Mouse (Mus musculus): ENCODE results near the gene Thap12.

Gene Thap12

DNA sequence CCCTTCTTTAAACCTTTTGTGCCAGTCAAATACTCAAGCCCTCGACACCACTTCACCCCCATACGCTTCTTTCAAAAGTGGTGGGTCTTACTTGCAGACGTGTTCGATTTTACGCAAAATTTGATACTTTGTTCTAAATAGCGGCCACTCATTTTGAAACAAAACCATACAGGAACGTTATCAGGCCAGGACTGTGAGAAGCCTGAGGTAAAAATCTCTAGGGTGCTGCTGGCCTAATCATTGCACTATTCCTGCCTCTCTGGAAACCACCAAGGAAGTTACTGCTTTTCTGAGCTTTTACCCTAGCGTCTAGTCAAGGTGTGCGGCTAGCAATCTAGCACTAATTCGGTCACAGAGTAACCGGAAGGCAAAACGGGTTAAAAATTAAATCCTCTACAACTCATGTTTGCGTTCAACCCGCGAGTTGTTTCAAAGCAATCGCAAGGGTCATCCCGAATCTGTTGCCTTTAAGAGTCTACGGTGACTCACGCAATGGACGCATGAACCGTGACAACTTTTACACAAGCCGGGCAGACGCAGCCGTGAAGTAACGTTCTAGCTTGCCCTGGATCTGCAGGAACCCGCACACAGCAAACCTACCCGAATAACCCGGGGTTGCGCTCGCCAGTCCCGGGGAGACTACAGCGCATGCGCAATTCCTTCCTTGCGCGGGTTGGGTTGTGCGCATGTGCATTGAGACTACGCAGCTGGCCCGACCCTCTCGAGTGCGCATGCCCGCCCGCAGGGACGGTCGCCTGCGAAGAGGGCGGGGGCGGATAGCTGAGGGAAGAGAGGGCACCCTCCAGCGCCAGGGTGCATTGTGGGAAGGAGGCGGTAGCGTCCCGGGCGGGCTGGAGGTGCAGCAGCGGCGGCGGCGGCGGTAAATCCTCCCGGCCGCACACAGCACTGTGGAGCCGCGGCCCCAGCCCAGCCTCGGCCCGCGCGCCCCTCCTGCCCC, at the start of gene Thap12:
Thap12 (plus strand) TSS at position 821 of the 958 bp plus-strand sequence.
- DNase-seq (ENCODE audit: low spot score in 2 of 2) = peak; percentile 98 to 99

DNA sequence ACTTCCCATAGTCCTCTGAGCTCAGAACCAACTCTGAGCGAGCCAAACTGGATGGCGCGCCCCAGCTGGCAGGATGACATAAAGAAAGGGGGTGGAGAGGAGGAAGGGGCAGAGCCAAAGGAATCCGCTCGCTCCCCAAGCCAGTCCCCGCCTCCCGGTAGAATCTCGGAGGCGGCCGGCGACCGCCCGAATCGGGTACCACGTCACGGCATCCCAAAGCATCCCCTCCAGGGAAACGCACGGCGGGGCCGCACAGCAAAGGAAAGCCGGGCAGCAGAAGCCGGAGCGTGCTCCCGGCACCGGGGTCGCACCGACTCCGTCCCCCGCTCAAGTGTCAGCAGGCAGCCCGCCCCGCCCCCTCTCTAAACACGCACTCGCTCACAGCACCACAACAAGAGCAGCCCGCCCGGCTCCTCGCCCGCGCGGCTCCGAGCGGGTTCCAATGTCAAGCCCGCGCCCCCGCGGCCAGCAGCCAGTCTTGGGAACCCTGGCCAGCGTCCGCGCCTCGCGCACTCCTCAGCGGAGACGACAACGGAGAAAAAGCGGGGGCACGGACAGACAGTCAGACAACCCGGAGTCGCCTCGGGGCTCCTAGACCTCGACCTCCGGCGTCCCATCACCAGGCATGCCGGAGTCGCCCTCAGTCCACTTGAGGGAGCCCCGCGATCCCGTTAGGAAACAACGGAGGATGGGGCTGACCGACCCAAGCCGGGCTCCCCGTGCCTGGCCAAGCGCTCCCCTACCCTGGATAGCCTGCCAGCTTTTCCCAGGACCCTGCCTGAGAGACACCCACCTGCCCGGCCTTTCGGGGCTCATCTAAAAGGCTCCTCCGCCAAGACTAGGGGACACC, 47.0 kb upstream of the Thap12 start:
- DNase-seq (ENCODE audit: low spot score in 2 of 2) = peak; percentile 53 to 79

DNA sequence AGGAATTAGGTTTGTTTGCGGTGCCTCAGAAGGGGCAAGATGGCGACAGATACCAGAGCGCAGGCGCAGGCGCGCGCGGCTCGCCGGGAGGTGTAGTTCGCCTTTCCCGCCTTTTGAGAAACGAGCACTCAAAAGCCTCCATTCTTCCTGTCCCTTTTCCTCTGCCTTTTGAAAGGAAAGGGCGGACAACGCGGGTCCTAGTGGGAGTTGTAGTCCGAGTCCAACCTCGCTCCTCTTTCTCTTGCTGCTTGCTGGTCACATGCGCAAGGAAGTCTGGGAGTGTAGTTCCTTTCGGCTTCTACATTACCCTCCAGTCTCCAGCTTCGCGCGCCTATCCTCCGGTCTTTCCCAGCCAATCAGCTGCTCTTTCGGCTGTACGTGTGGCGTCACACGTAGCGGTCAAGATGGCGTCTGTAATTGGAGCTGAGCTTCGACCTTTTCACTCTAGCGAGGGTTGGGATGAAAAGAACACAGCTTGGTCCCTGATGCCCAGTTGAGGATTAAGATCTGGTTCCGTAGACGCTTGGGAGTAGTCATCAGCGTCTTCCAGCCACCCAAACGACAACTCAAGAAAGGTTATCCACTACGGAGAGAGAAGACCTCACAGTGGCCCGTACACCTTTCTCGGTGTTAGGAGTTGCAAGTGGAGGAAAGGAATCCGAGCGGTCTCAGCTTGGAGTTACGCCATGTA, 46.2 kb upstream of the Thap12 start, which contains the start of gene Emsy:
Emsy (minus strand) TSS at position 253 of the 691 bp plus-strand sequence.
- DNase-seq (ENCODE audit: low spot score in 2 of 2) = peak; percentile 98 to 99

DNA sequence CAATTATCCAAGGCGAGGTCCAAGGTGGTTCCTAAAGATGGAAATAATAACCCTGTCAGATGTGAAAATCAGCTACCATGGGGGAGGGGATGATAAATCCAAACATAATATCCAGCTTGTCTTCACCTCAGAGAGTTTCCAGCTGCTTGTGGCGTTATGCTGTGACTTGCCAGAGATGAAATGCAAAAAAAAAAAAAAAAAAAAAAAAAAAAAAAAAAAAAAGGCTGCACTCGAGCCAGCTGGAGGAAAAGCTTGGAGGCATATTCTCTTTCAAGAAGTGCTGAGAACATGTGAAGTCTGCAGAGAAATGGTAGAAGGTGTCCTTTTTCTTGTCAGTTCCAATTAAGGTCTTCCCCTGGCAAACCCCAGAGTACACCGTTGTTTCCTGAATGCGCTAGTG, 37.7 kb upstream of the Thap12 start:
- no peak for DNase-seq (ENCODE audit: low spot score in 2 of 2)

DNA sequence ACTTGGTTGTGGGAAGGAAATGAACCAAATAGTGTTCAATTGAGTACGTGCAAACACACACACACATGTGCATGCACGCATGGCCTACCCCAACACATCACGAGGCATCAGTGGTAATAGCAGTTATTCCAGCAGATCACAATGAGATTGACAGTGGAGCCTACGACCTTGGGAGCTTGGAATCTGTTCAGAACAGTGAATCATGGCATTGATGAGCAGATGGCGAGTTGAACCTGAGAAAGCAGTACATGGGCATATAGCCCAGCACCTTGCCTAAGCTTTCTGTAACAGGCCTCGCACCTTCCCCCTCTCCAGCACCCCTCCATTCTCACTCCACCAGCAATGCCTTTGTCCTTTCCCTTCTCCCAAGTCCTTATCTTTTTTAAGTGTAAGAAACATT, 37.2 kb upstream of the Thap12 start:
- no peak for DNase-seq (ENCODE audit: low spot score in 2 of 2)

DNA sequence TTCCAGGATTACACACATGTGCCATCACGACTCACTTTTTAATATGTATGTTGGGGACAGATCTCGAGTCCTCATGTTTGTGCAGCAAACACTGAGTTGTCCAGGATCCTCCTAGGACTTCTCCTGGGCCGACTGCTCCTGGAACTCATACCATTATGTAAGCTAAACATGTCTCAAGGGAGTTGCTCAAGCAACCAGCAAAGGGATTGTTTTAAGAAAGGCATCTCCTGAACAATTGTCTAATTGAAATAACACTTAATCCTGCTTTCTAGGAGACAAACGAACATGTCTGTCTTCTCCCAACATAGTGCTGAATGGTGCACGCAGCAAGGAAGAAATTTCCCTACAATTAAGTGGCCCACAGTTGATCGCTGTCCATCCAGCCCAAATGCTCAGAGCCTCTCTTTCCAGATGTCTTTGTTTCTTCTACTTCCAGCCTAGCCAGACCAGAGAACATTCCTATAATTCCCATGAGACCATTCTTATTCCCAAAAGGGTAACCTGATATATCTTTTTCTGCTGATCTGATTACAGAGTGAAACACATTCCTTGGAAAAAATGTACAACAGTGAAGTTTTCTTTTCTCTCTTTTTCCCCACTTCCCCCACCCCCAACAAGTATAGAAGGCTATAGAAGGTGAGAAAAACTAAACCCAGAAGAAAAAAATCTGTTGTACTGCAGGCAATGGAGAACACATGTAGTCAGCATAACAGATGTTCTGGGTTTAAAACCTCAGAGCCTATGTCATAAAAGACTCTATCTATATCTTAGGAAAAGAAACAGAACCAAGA, 34.8 kb upstream of the Thap12 start:
- DNase-seq (ENCODE audit: low spot score in 2 of 2) = no peak

DNA sequence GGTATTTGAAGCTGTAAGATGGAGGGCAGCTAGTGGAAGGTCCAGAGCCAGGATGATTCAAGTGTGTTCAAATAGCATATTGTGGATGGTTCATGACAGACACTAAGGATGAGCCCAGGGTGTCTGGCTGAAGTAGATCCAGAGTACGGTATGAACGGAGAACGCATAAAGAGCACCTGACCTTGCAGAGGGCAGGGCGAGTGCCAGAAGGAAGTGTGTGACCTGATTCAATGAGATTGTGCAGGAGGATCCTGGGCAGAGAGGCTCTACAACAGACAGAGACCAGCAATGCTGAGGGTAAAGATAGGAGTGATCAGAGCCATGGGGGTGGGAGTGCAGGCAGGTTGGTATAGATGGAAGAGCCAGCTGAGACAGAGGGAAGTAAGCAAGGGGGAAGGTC, 32.1 kb upstream of the Thap12 start:
- no peak for DNase-seq (ENCODE audit: low spot score in 2 of 2)

DNA sequence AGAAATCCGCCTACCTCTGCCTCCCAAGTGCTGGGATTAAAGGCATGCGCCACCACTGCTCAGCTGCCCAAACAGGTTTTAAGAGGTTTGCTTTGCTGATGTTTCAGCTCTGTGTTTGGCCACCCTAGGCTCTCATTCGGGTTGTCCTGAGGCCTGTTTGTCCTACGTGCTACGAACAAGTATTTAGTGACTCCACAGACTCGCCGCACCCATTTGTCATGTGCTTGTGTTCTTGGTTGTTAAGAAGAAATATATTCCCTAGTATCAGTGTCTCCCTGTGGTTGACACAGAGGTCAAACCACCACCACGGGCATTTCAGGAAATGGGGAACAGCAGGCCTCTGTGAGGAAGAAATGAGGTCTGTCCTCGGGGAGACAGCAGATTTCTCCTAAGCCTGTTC, 31.5 kb upstream of the Thap12 start:
- no peak for DNase-seq (ENCODE audit: low spot score in 2 of 2)

DNA sequence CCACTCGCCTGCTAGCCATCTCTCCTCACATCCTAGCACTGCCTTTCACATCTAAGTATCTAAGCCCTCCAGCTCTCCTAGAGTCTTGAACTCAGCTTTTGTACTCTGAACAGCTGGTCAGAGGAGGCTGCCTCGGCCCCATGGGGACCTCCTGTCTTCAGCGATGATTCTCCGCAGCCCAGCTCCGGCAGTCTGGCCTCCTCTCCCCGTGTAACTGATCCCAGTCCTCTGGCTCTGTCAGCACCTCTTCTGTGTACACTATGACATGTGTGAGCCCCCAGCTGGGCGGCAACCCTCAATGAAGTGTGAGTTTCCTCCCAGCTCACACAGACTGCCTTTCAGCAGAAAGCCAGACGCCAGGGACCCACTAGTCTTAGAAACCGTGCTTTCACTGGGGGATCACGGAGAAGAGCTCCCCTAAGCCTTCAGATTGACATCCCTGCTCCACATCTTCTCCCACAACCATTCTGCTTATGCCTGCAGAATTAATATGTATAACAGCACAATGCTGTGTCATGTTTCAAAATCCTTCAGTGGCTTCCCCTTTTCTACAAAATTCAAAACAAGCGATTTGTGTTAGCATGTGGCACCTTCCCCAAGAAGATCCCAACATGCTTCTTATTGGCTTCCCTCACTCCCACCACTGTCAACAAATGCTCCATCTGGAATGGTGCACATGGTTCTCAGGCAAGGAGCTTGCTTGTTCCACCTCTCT, 30.5 kb upstream of the Thap12 start:
- DNase-seq (ENCODE audit: low spot score in 2 of 2) = no peak

DNA sequence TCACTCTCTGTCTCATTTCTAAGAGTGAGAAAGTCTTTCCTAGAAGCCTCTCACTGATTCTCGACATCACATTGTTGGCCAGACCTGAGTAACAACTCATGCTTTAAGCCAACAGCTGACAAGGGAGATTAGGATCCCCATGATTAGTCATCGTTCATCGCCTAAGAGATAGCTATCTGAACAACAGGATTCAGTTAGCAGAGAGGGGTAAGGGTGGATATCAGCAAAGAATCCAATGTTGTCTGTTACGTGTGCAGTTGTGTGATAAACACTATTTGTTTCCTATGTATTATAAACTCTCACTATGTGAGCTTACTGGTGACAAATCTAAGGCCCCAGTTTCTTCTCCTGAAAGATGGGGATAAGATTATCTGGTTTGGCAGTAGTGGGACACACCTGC, 28.6 kb upstream of the Thap12 start:
- DNase-seq (ENCODE audit: low spot score in 2 of 2) = no peak

DNA sequence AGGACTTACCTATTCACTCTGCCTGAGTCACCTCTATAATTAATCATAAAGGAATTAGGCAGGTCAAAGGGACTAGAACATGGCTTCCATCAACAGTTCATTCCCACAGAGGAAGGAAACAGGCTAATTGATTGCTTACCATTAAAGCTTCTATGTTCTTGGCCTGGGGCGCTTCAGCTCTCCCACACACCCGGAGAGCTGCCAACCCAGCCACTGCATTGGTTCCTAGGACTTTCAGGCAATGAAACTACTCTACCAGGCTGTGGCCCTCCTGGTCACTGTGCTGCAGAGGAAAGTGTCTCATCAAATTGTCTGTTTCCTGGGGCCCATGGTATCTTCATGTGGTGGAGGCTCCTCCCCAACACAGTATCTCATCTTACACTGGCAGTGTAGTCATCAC, 25.4 kb upstream of the Thap12 start:
- DNase-seq (ENCODE audit: low spot score in 2 of 2) = no peak

DNA sequence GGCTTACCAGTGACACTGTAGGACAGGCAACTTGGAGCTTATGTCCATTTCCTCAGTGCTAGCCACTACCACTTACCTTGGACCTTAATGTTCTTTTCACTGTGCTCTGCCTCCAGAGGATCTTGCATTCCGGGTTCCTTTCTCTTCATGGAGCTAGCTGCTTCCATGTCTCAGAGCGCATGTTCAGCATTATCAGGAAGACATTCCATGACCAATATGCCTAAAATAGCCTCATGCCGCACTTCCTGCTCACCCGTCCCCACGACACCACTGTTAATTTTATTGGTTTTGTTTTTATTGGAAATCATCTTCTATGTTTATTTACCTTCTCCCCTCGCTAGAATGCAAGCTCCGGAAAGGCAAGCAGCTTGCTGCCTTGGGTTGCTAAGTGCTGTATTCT, 24.5 kb upstream of the Thap12 start:
- DNase-seq (ENCODE audit: low spot score in 2 of 2) = no peak

DNA sequence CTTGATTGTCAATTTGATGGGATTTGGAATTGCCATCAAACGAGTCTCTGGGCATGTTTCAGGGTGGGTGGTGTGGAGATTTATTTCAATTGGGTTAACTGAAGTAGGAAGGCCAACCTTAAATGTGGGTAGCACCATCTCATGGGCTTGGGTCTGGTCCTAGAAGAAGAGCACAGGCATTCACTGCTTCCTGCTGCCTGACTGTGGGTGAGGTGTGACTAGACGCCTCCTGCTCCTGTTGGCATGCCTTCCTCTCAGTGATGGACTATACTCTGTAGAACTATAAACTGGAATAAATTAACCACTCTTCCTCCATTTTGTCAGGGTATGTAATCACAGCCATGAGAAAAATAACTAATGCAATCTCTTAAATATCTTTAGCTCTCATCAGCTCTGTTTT, 22.2 kb upstream of the Thap12 start:
- no peak for DNase-seq (ENCODE audit: low spot score in 2 of 2)

DNA sequence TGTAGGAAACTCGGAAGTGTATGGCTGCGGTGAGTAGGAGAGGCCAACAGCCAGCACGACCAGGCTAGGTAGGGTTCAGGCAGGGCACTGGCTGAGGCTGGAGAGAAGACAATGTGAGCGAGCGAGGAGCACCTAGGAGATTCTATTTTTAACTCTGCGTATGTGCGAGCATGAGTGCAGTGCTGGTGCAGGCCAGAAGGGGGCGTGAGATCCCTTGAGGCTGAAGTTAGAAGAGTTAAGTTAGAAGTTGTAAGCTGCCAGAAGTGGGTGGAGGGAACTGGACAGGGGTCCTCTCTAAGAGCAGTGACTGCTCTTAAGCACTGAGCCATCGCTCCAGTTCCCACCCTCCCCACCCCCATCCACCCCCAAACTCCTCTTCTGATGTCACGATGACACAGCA, 20.1 kb upstream of the Thap12 start:
- DNase-seq (ENCODE audit: low spot score in 2 of 2) = no peak

DNA sequence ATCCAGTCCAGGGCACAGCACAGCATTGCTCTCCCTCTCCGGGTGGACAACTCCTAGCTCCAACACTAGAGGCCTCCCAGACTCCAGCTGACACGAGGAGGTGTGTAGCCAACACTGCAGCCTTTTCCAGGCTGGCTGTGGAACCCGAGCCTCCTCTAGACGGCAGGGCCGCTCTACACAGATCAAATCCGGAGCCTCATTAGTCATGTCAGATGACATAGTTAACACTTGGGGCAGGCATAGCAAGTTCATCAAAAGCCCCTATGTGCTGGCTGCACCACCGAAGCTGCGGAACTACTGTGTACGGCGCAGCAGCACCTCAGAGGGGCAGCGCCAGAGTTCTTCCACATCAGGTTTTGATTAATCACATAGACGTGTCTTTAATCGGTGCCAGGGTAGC, 17.0 kb upstream of the Thap12 start:
- no peak for DNase-seq (ENCODE audit: low spot score in 2 of 2)

DNA sequence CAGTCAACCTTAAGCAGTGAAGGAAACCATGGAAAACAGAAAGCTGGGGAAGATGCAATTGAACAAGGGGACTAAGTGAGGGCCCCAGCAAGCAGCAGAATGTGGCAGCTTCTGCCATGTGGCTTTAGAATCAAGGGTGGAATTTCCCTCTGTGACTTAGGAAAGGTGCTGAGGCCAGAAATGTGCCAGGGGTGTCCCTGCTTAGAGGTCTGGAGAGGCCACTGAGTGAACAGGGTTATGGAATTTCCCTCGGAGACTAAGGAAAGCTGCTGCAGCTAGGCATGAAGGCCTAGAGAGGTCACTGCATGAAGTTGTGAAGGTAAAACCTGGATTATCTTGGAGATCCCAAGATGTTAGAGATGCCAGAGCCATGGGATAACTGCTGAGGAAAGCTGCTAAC, 12.8 kb upstream of the Thap12 start:
- DNase-seq (ENCODE audit: low spot score in 2 of 2) = no peak

DNA sequence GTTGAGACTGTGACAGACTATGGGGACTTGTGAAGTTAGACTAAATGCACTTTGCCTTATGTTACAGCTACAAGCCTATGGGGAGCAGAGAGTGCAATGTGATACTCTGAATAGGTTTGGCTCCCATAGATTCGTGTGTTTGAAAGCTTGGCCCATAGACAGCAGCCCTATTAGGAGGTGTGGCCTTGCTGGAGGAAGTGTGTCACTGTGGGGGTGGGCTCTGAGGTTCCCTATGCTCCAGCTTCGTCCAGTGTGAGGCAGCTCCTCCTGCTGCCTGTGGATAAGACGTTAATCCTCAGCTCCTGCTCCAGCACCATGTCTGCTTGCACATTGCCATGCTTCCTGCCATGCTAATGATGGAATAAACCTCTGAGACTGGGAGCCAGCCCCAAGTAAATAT, 12.1 kb upstream of the Thap12 start:
- no peak for DNase-seq (ENCODE audit: low spot score in 2 of 2)

DNA sequence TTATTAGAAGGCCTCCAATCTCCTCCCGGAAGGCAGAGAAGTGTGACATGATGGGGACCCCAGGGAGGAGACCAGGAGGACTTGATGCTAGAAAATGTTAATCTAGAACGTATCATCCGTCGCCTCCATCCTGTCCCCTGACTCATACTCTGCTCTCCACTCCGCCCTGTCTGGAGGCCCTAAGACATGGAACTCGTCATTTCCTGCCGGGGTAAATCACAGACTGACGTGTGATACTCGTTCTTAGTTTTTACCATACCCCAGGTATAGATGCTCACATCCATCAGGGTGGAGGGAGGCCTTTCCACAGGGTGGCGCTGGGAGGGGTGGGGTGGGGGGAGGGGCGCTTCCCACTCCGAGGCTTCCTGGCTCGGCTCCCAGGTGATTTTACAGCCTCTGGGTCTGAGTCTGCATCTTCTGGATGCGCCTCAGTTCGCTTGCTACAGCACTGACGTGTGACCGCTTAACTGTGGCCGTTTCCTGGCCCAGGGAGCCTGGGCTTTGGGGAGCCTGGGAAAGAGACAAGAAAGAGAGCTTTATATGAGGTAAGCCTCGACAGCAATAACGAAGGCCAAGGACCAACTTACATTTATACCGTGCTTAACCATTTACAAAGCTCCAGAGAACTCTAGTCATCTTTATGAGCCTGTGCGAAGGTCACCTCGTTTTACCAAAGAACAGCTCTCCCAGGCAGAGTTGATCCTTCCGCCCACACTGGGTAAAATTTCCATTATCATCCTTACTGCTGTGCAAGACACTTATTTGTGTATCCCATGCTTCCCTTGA, 9.9 kb upstream of the Thap12 start:
- DNase-seq (ENCODE audit: low spot score in 2 of 2) = no peak

DNA sequence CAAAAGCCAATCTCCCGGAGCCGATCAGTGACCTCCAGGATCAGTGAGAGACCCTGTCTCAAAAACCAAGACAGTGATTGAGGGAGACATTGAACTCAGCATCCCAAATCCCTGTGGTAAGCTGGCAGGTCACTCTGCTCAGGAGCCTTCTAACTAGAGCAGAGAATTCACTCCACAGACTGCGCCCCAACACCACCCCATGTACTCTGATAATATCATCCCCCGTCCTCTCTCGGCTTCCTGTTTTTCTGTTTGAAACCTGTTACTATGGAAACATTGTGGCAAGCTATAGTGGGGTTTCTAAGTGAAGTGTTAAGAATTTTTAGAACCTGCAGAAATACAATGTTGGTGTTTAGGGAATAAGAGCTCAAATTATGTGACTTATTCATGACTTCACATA, 8.9 kb upstream of the Thap12 start:
- peak in 1 of 2 experiments; percentile 29 for DNase-seq (ENCODE audit: low spot score in 2 of 2)

DNA sequence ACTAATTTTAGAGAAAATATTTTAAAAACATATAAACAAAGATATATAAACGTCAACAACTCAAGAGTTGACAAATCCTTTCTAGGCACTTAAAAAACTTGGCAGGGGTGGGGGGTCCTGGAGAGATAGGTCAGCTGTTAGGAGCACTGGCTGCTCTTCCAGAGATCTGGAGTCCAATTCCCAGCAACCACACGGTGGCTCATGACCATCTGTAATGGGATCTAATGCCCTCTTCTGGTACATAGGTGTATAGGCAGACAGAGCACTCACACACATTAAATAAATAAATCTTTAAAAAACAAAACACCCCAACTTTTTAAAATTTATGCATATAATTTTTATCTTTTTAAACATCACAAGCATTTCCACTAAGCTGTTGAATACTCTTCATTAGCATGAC, 5.4 kb upstream of the Thap12 start:
- no peak for DNase-seq (ENCODE audit: low spot score in 2 of 2)
